Mouse (Mus musculus) erythroblast, embryonic 14.5 days (primary cell): ENCODE data around the gene Resf1. TPM values are rescaled to one million over a fixed set of nuclear protein-coding genes. Genes with fewer than 3 reads are reported as not detected.
"Not testable (repeated sequence)": the region's sequence is repeated elsewhere in the genome, so short reads cannot be mapped to it uniquely, and the experiment has no call there.

Experiments used
- H3K27me3 ChIP-seq: 2 replicates; pipeline ENCODE4 v1.6.1; 2012; ENCODE audit warnings: inconsistent platforms; ENCODE audit not compliant: control insufficient read depth
- H3K36me3 ChIP-seq: 2 replicates; pipeline ENCODE4 v1.6.1; 2012; ENCODE audit warnings: mild to moderate bottlenecking, inconsistent platforms; ENCODE audit not compliant: control insufficient read depth
- H3K4me1 ChIP-seq: 2 replicates; pipeline ENCODE4 v1.6.1; 2012; ENCODE audit warnings: inconsistent platforms; ENCODE audit not compliant: control insufficient read depth
- H3K4me3 ChIP-seq: replicated peaks from 2 replicates; pipeline ENCODE3; 2012; ENCODE audit warnings: moderate library complexity, mild to moderate bottlenecking, inconsistent platforms
- H3K9me3 ChIP-seq: 2 replicates; pipeline ENCODE4 v1.6.1; 2012; ENCODE audit warnings: low read length, inconsistent platforms, mixed read lengths; ENCODE audit not compliant: control insufficient read depth
- GATA1 ChIP-seq: IDR thresholded peaks from 2 replicates; pipeline ENCODE4 v1.6.1; 2012; ENCODE audit warnings: low read length, inconsistent platforms, mixed read lengths
- TAL1 ChIP-seq: IDR thresholded peaks from 3 replicates; pipeline ENCODE4 v1.6.1; 2012; ENCODE audit warnings: low read length, inconsistent platforms, mixed read lengths
- polyA plus RNA-seq: library from polyadenylated mRNA; stranded (reverse); fragments of >175 nt; gene quantifications from 2 replicates; pipeline ENCODE4 v1.2.3, GENCODE M21; 2012

Resf1 gene
- polyA plus RNA-seq, 1 experiment, result 0.28 TPM

DNA sequence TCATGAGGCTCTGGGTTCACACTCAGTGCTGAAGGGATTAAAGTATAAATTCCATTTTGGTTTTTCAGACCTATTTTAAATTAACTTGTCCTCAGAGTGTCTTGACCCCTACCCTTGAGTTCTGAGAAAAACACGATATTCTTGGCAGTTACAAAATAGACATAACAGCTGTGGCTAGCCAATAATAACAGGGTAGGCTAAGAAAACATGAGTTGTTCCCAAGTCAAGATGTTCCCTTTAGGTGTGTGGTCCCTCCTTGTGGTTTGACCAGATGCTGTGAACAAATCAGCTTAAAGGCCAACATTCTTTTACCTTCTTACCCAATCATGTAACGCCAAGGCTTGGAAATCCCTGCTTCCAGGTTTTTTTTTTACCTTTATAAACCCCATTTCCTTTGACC is 23.8 kb downstream of the Resf1 start:
- TF ChIP-seq TAL1 (no peak), GATA1 (no peak)
- no peaks in the 10 kb centered on the region for H3K27me3 ChIP-seq
- H3K36me3 ChIP-seq, result peaks cover 86% of the 10 kb centered on the region
- no peaks in the 10 kb centered on the region for H3K4me1 ChIP-seq
- H3K9me3 ChIP-seq, result no peaks in the 10 kb centered on the region
- H3K4me3 ChIP-seq, result no peak overlapping the region

GRCm38 (mm10) chr6:149337990-149338389 is 28.8 kb downstream of the Resf1 start:
- Histone ChIP-seq H3K4me1 (no peaks in the 10 kb centered on the region), H3K36me3 (peaks cover 45% of the 10 kb centered on the region), H3K9me3 (0 out of 2 replicates have a peak, but pooled peaks cover 2% of the 10 kb centered on the region), H3K4me3 (no peak overlapping the region), H3K27me3 (no peaks in the 10 kb centered on the region)
- TF ChIP-seq TAL1 (no peak), GATA1 (no peak)

DNA sequence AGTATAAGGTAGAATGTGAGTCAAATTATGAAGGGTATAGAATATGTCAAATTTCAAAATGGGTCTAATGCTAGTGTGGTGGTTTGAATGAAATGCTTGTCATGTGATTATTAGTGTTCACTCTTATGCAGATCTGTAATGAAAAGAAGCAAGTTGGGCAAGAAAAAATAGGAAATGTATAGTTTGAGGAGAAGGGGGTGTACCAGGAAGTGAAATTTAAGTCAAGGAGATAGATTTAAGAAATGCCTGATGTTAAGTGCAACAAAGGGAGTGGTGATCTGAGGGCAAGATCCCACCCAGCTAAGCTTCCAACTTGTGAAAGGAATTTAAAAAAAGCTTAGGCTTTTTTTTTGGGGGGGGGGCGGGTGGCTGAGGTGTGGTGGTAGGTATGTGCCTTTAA is 29.4 kb downstream of the Resf1 start:
- TF ChIP-seq GATA1, result no peak
- TF ChIP-seq TAL1, result no peak
- 0 out of 2 replicates have a peak, but pooled peaks cover 2% of the 10 kb centered on the region for H3K9me3 ChIP-seq
- H3K4me3 ChIP-seq, result no peak overlapping the region
- H3K36me3 ChIP-seq, result peaks cover 39% of the 10 kb centered on the region
- H3K27me3 ChIP-seq, result no peaks in the 10 kb centered on the region
- no peaks in the 10 kb centered on the region for H3K4me1 ChIP-seq

DNA sequence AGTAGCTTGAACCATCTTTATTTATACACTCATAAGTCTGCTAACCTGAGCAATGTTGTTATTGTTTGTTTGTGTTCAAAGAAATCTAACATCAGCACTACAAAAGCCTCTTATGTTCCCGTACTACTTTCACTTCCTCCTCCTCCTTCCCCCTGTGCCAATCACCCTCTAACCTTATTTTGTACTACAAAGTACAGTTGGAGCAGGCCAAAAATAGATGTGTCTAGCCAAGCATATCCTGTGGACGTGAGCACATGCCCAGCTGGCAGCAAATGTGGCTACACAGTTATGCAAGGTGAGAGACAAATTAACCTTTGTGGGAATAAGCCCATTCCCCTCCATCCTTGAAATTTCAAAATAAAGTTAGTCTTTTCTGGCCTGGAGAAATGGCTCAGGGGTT is 34.6 kb downstream of the Resf1 start:
- no peaks in the 10 kb centered on the region for H3K36me3 ChIP-seq
- TF ChIP-seq GATA1 (no peak), TAL1 (no peak)
- H3K4me3 ChIP-seq, result no peak overlapping the region
- H3K27me3 ChIP-seq, result no peaks in the 10 kb centered on the region
- H3K9me3 ChIP-seq, result 0 out of 2 replicates have a peak, but pooled peaks cover 2% of the 10 kb centered on the region
- no peaks in the 10 kb centered on the region; the same call in 1 of the 2 replicates for H3K4me1 ChIP-seq

DNA sequence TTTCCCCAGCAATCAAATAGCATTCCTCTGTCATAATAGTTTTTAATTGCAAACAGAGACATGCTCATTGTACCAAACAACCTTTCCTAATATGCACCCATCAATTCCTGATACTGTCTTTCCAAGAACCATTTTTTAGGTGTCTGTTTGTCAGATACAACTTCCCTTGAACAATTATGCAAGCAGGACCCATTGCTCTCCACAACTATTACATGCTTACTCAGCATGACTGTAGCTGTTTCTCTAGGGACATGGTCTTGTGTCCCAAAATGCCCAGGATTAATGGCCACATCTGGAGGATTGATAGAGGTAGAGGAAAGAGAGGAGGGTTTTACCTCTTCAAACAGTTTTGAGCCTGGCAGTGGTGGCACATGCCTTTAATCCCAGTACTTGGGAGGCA is 35.2 kb downstream of the Resf1 start:
- Histone ChIP-seq H3K36me3 (no peaks in the 10 kb centered on the region), H3K27me3 (no peaks in the 10 kb centered on the region), H3K4me1 (no peaks in the 10 kb centered on the region; the same call in 1 of the 2 replicates), H3K4me3 (no peak overlapping the region), H3K9me3 (0 out of 2 replicates have a peak, but pooled peaks cover 2% of the 10 kb centered on the region)
- TF ChIP-seq GATA1, result no peak
- TF ChIP-seq TAL1, result no peak

- H3K36me3 ChIP-seq, H3K27me3 ChIP-seq, H3K4me1 ChIP-seq, H3K4me3 ChIP-seq, H3K9me3 ChIP-seq: not testable (repeated sequence)
Observed at GRCm38 (mm10) chr6:149348211-149348610, 39.0 kb downstream of the Resf1 start.

DNA sequence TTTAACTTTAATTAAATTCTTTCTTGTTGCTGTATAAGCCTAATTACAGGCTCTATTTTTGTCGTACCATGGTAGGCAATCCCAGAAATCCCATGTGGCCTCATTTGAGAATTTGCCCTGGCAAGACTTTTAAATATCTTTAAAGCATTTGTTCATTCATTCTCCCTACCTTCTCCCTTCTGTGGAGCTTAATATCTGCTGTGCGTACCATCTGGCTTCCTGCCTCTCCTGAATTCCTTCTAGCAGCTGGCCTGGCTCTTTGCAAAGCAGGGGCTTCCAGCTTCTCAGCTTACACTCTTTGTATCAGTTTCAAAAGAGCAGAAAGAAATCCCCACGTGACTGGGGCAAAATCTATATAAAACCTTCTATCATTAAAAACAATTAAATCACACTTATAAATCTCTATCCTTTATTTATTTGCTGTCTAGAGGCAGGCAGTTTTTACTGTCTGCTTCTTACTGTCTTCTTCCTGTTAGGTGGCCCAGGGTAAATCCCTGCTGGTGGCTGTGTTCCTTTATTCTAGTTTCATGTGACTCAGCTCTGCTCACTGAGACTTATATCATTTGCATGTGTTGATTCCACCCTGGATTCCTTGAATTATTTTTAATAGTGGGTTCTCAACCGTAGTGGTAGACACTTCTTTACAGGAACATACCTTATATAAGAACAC is 45.7 kb downstream of the Resf1 start:
- TF ChIP-seq GATA1, result no peak
- TF ChIP-seq TAL1, result no peak
- H3K4me1 ChIP-seq, result no peaks in the 10 kb centered on the region
- H3K36me3 ChIP-seq, result no peaks in the 10 kb centered on the region
- no peaks in the 10 kb centered on the region for H3K27me3 ChIP-seq
- H3K4me3 ChIP-seq, result no peak overlapping the region
- peaks cover 3% of the 10 kb centered on the region for H3K9me3 ChIP-seq

DNA sequence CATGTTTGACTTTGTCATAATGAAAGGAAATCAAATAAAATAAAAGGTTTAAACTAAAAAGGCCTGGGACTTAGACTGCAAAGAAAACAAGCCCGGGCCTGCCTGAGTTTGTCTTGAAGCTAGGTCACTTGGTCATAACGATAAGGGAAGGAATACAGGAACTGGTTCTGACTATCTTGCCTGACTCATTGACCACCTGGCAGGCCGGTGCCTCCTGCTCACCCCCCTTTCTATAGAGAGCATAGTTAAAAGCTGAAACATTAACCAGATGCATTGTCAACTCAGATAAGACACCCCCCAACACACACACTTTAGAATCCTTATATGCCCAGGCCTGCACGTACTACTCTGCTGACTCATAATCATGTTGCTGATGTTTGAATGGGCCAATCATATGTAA is 46.6 kb downstream of the Resf1 start:
- not testable (repeated sequence) for H3K27me3 ChIP-seq, H3K36me3 ChIP-seq, H3K9me3 ChIP-seq, H3K4me3 ChIP-seq, H3K4me1 ChIP-seq

- no peak overlapping the region for H3K4me3 ChIP-seq
- peaks cover 6% of the 10 kb centered on the region for H3K9me3 ChIP-seq
- no peak for TF ChIP-seq TAL1
- no peak for TF ChIP-seq GATA1
- no peaks in the 10 kb centered on the region for H3K36me3 ChIP-seq
- H3K27me3 ChIP-seq, result no peaks in the 10 kb centered on the region
- H3K4me1 ChIP-seq, result no peaks in the 10 kb centered on the region
Observed at GRCm38 (mm10) chr6:149357155-149357554, 47.9 kb downstream of the Resf1 start.

DNA sequence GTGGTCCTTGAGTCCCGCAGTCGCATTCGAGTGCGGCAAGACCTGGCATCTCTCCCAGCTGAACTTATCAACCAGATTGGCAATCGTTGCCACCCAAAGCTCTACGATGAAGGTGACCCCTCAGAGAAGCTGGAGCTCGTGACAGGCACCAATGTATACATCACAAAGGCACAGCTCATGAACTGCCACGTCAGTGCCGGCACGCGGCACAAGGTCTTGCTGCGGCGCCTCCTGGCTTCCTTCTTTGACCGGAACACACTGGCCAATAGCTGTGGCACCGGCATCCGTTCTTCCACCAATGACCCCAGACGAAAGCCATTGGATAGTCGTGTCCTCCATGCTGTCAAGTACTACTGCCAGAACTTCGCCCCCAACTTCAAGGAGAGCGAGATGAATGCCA is 53.3 kb downstream of the Resf1 start:
- not testable (repeated sequence) for H3K36me3 ChIP-seq, H3K9me3 ChIP-seq, H3K4me3 ChIP-seq, H3K27me3 ChIP-seq, H3K4me1 ChIP-seq

GRCm38 (mm10) chr6:149365975-149366374 is 56.8 kb downstream of the Resf1 start:
- H3K4me1 ChIP-seq, H3K36me3 ChIP-seq, H3K27me3 ChIP-seq, H3K4me3 ChIP-seq, H3K9me3 ChIP-seq: not testable (repeated sequence)
